Mouse (Mus musculus): ENCODE measurements around the gene 4930407I10Rik.
A peak's percentile ranks its signal among the peaks of the same experiment; 100 is the strongest.

Gene 4930407I10Rik

DNA sequence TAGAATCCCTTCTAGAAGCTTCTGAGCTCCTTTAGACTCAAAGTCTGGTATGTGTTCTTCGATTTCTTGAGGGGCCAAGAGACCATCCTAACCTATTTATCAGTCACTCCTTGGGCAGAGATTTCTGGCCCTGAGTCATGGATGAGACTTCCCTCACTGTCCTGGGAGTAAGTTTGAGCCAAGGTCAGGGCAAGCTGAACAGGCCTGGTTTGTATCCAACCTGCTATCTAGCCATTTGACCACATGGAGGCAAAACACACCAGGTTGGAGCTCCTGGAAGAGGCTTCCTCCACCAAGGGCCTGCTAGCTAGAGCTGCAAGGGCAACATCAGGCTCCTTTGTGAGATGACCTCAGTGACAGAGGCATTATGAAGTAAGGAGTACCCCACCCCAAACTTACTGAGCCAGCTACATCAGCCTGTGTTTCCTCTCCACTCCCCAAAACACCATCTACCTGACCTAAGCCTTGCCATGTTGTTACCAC, at the start of gene 4930407I10Rik:
TSS of gene 4930407I10Rik (plus strand) at position 433 of the 483 bp plus-strand sequence.
- no peak for DNase-seq (ENCODE audit: low spot score)

GRCm38 (mm10) chr15:82011947-82012346, 47.0 kb upstream of the 4930407I10Rik start:
- no peak for DNase-seq (ENCODE audit: low spot score)

DNA sequence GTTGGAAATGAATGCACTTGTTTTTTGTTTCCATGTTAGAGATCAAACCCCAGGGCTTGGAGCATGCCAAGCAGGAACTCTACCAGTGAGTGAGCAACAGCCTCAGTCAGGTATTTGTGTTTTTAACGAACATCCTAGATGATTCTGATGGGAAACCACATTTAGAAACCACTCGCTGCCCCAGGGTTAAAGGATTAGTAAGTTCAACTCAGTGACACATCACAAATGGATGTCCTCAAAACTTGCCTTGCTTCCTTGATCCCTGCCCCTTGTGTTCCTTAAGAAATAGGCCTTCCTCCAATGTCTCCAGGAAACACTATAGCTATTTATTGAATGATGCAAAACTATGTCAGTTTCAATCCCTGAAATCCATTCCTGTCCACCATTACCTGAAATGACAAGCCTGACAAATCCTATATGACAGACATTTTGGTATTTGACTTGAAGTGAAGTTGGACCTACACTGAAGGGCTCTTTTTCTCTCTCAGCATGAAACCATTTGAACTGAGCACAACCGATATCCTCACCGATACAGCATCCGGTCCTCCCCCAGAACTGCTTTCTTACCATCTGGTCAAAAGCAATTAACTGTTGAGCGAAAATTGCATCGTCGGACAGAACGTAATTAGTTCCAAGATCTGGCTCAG, 44.1 kb upstream of the 4930407I10Rik start:
- no peak for DNase-seq (ENCODE audit: low spot score)

DNA sequence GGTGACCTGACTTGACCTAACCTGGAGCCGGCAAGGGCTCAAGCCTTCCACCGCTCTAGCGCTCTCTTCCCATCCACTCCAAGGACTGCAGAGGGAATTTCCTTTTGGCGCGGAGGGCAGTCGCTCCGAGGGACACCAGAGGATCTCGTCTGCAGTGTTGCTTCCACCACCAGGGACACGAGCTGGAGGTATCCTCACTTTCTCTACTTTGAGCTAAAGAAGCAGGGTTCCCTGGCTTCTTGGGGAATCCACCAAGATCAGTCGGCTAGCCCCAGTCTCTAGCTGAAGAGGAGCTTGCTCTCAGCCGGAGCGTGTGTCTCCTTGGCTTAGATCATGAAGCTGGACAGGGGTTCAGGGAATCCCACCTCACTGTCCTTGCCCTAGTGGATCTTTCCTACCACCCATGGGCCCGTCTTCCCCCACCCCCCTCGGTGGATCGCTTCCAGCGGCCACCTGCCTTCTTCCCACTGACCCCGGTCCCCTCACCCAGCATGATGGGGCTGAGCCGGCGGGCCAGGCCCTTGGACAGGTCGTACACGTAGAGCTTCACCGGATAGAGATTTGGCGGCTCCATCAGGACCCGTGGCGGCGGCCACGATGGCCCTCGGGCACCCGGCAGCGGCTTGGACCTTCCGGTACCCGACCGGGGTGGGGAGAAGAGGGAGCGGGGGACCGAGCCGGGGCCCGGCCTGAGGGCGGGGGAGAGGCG, 43.4 kb upstream of the 4930407I10Rik start:
- peak; percentile 11 for DNase-seq (ENCODE audit: low spot score)

- peak; percentile 98 for DNase-seq (ENCODE audit: low spot score)
Observed at GRCm38 (mm10) chr15:82016101-82016808, 42.7 kb upstream of the 4930407I10Rik start.

DNA sequence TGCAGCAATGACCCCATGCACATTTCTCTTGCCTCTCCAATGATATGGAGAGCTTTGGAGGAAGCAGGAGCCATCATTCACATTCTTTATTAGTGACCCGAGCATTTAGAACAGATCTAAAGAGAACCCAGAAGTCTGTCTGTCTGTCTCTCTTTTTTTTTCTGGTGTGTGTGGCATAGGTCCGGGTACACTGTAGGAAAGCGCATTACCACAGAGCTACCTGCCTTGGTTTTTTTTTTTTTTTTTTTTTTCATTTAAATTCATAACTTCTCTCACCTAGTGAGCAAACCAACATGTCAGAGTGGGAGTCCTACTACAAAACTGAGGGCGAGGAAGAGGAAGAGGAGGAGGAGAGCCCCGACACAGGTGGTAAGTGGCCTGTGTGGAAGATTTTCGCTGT, 42.1 kb upstream of the 4930407I10Rik start:
- DNase-seq (ENCODE audit: low spot score) = no peak

DNA sequence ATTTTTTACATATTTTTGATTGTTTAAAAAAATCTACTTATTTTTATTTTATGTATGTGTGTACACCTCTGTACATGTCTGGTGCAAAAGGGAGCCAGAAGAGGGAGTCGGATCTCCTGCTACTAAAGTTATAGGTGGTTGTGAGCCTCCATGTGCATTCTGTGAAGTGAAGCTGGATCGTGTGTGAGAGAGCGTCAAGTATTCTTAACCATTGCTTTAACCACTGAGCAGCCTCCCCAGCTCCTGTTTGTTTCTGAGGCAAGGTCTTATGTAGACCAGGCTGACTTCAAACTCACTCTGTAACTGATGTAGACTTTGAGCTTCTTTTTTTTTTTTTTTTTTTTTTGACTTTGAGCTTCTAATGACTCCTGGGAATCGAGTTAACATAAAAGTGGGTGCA, 41.5 kb upstream of the 4930407I10Rik start:
- no peak for DNase-seq (ENCODE audit: low spot score)

DNA sequence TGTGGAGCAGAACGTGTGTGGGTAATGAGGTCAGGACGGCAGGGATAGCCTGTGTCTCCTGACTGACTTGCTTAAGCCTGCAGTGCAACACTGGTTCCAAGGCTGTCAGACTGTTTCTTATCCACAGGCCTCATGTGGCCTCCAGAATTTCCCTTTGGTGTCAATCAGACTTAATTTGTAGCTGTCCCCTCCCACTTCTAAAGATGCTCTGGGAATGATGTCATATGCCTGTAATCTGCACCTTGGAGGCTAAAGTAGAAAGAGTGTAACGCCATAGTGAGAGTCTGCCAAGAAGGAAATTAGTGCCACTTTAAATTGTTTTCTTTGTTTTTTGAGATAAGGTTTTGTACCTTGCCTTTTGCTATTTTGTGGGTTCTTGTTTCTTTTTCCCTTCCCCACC, 39.7 kb upstream of the 4930407I10Rik start:
- no peak for DNase-seq (ENCODE audit: low spot score)

DNA sequence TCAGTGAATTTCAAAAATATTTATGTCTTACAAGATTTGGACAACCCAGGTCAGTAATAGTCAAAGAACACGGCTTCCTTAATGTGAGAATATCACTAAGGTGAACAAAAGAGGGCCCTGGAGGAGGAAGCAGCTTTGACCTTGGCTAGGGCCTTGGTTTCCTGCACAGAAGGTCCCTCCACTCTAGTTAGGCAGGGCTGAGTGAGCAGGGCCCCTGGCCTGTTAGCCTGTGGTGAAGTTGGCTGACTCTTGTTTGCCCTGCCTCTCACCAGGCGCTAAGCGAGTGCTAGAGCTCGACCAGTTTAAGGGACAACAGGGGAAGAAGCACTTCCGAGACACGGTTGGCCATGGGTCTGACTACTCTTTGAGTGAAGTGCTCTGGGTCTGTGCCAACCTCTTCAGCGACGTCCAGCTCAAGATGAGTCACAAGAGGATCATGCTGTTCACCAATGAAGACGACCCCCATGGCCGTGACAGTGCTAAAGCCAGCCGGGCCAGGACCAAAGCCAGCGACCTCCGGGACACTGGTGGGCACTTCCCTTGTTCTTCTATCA, 36.3 kb upstream of the 4930407I10Rik start:
- no peak for DNase-seq (ENCODE audit: low spot score)

DNA sequence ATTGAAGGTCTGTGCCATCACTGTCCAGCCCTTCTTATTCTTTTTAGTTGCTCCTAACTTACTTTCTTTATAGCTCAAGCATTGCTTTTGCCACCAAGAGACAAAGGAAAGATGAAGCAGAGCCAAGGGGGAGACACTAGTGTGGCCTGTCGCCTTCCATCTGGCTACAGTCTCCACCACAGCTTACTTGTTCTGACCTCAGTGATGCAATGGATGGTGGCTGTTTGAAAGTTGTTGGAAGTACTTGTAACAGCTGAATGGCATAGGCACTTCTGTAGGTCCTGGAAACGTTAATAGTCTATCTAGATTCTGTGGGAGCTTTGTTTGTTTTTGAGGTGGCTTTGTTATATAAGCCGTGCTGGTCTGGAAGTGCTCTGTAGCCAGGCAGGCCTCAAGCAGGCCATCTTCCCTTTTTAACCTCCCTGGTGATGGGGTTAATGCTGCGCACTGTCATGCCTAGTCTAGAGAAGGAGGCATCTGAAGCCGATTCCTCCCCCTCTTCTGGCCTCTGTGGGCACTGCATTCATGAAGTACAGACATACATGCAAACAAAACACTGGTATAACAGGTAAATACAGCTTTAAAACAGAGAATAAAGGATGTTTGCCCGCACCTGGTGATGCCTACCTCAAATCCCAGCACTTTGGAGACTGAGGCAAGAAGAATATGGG, 34.9 kb upstream of the 4930407I10Rik start:
- DNase-seq (ENCODE audit: low spot score) = no peak

DNA sequence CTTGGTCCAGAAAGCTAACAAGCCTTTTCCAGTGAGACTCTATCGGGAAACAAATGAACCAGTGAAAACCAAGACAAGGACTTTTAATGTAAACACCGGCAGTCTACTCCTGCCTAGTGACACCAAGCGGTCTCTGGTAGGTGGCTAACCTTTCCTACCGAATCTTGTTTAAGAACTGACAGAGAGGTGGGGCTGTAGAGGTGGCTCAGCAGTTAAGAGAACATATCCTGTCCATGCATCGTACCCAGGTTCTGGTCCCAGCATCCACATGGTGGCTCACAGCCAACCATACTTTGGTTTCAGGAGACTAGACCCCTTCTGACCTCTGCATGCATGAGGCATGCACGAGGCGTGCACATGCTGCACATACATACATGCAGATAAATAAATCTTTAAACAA, 31.7 kb upstream of the 4930407I10Rik start:
- no peak for DNase-seq (ENCODE audit: low spot score)

- no peak for DNase-seq (ENCODE audit: low spot score)
Observed at GRCm38 (mm10) chr15:82027726-82028125, 31.2 kb upstream of the 4930407I10Rik start.

GRCm38 (mm10) chr15:82032386-82032785, 26.6 kb upstream of the 4930407I10Rik start:
- no peak for DNase-seq (ENCODE audit: low spot score)

- no peak for DNase-seq (ENCODE audit: low spot score)
Observed at GRCm38 (mm10) chr15:82033762-82034161, 25.2 kb upstream of the 4930407I10Rik start, which contains the start of gene Desi1. TSS of gene Desi1 (minus strand) at chr15:82033862.

- DNase-seq (ENCODE audit: low spot score) = no peak
Observed at GRCm38 (mm10) chr15:82035904-82036689, 22.9 kb upstream of the 4930407I10Rik start.

- no peak for DNase-seq (ENCODE audit: low spot score)
Observed at GRCm38 (mm10) chr15:82040650-82041049, 18.3 kb upstream of the 4930407I10Rik start.

DNA sequence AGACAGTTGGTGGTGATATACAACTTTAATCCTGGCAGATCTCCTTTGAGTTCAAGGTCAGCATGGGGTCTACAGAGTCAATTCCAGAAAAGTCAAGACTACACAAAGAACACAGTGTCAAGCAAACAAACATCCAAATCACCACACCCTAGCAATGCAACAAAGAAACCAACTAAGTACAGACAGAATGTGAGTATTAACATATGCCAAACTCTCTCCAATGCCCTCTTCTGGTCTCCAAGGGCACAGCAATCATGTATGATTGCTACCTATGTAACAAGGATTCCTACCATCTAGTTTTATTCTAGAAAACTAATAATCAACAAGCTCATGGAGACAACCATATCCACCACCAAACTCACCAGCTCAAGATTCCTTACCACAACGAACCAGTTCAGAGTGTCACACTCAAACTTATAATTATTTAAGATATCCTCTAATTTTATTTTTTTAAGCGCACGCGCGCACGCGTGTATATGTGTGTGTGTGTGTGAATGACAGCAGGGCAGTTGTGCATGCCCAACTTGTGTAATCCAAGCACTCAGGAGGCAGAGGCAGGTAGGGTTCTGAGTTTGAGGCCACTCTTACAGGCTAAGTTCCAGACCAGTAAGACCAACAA, 14.7 kb upstream of the 4930407I10Rik start:
- DNase-seq (ENCODE audit: low spot score) = no peak

GRCm38 (mm10) chr15:82046246-82046891, 12.6 kb upstream of the 4930407I10Rik start:
- no peak for DNase-seq (ENCODE audit: low spot score)

- DNase-seq (ENCODE audit: low spot score) = peak; percentile 70
Observed at GRCm38 (mm10) chr15:82047080-82047883, 11.7 kb upstream of the 4930407I10Rik start, which contains the start of gene Snu13. TSS of gene Snu13 (minus strand) at chr15:82047598.
